Mouse (Mus musculus) neural tube, embryonic 15.5 days (tissue): ENCODE results near the gene Pomc. TPM values are rescaled to one million over a fixed set of nuclear protein-coding genes. Genes with fewer than 3 reads are reported as not detected.
"Not testable (repeated sequence)": the region's sequence is repeated elsewhere in the genome, so short reads cannot be mapped to it uniquely, and the experiment has no call there.

ENCODE experiments used
- ATAC-seq: fragments of 200-750 bp; cut with Nextera tagmentation; 2 replicates; pipeline ENCODE4 v1.8.0; 2017; ENCODE audit warnings: mild to moderate bottlenecking, moderate TSS enrichment, moderate library complexity; ENCODE audit not compliant: low FRiP score
- H3K27ac ChIP-seq: fragments of 300-500 bp; sonication (generic); replicated peaks from 2 replicates; pipeline ENCODE4 v1.5.1; 2015; ENCODE audit warnings: mild to moderate bottlenecking, inconsistent platforms
- H3K27me3 ChIP-seq: fragments of 300-500 bp; sonication (generic); replicated peaks from 2 replicates; pipeline ENCODE4 v1.6.1; 2015; ENCODE audit warnings: inconsistent platforms
- H3K36me3 ChIP-seq: fragments of 300-500 bp; sonication (generic); 2 replicates; pipeline ENCODE4 v1.6.1; 2015; ENCODE audit warnings: inconsistent platforms
- H3K4me1 ChIP-seq: fragments of 300-500 bp; sonication (generic); 2 replicates; pipeline ENCODE4 v1.6.1; 2015; ENCODE audit warnings: inconsistent platforms
- H3K4me2 ChIP-seq: fragments of 300-500 bp; sonication (generic); 2 replicates; pipeline ENCODE4 v1.6.1; 2015; ENCODE audit warnings: inconsistent platforms, mild to moderate bottlenecking, moderate library complexity
- H3K4me3 ChIP-seq: fragments of 300-500 bp; sonication (generic); replicated peaks from 2 replicates; pipeline ENCODE4 v1.5.1; 2015; ENCODE audit warnings: mild to moderate bottlenecking, inconsistent platforms
- H3K9ac ChIP-seq: fragments of 300-500 bp; sonication (generic); replicated peaks from 2 replicates; pipeline ENCODE4 v1.6.1; 2015; ENCODE audit warnings: mild to moderate bottlenecking, inconsistent platforms
- H3K9me3 ChIP-seq: fragments of 300-500 bp; sonication (generic); replicated peaks from 2 replicates; pipeline ENCODE4 v1.6.1; 2016; ENCODE audit warnings: inconsistent platforms
- WGBS: fragments of 180-500 bp; shearing (Covaris S2); methylation state at CpG from one replicate; pipeline ENCODE4 v1.1.7; 2015; ENCODE audit warnings: mixed read lengths; 5-methylcytosine and 5-hydroxymethylcytosine counted together
- polyA plus RNA-seq: library from polyadenylated mRNA; unstranded; fragments of >200 nt; fragmentation: Nextera tagmentation; extraction: Ambion mirVana; gene quantifications from 2 replicates; pipeline ENCODE4 v1.2.1, GENCODE M21; 2015

Pomc gene
- polyA plus RNA-seq, 1 experiment from 2014 or later = 3.7 TPM

GRCm38 (mm10) chr12:3928841-3929240 is 25.9 kb upstream of the Pomc start:
- Histone ChIP-seq H3K9ac (no peak overlapping the region), H3K27ac (no peak overlapping the region), H3K27me3 (0 out of 2 replicates have a peak, but pooled peaks cover 2% of the 10 kb centered on the region), H3K9me3 (no peaks in the 10 kb centered on the region), H3K4me3 (no peak overlapping the region), H3K4me1 (no peaks in the 10 kb centered on the region), H3K36me3 (no peaks in the 10 kb centered on the region), H3K4me2 (no peak overlapping the region)
- ATAC-seq = no peak
- WGBS = 81% methylated on average over 3 of the region's 3 CpGs

- 87% methylated on average over 34 of the region's 47 CpGs for WGBS
- H3K9ac ChIP-seq, H3K9me3 ChIP-seq, H3K4me2 ChIP-seq, H3K4me1 ChIP-seq, H3K27me3 ChIP-seq, H3K36me3 ChIP-seq, H3K27ac ChIP-seq, H3K4me3 ChIP-seq: not testable (repeated sequence)
- ATAC-seq = 0 out of 2 replicates have a peak, but pooled peaks have one; percentile 31
Observed at GRCm38 (mm10) chr12:3930090-3930865, 24.5 kb upstream of the Pomc start.

- H3K9ac ChIP-seq = no peak overlapping the region
- H3K36me3 ChIP-seq = no peaks in the 10 kb centered on the region
- no peaks in the 10 kb centered on the region; the same call in 1 of the 2 replicates for H3K27me3 ChIP-seq
- no peak overlapping the region for H3K4me2 ChIP-seq
- H3K9me3 ChIP-seq = no peaks in the 10 kb centered on the region
- ATAC-seq = no peak
- H3K4me1 ChIP-seq = peaks cover 9% of the 10 kb centered on the region
- H3K27ac ChIP-seq = no peak overlapping the region
- no peak overlapping the region for H3K4me3 ChIP-seq
- WGBS = 9% methylated on average over 11 of the region's 11 CpGs
Observed at GRCm38 (mm10) chr12:3942026-3942425, 12.7 kb upstream of the Pomc start.

GRCm38 (mm10) chr12:3944454-3945073 is 10.2 kb upstream of the Pomc start:
- Histone ChIP-seq H3K4me3 (no peak overlapping the region), H3K4me1 (peaks cover 14% of the 10 kb centered on the region), H3K36me3 (no peaks in the 10 kb centered on the region), H3K9me3 (no peaks in the 10 kb centered on the region), H3K27me3 (no peaks in the 10 kb centered on the region; the same call in 1 of the 2 replicates), H3K4me2 (no peak overlapping the region), H3K27ac (no peak overlapping the region), H3K9ac (no peak overlapping the region)
- no peak for ATAC-seq
- WGBS = 22% methylated on average over 4 of the region's 4 CpGs

GRCm38 (mm10) chr12:3947503-3947902 is 7.2 kb upstream of the Pomc start:
- no peak overlapping the region for H3K4me2 ChIP-seq
- H3K27ac ChIP-seq = no peak overlapping the region
- no peaks in the 10 kb centered on the region for H3K36me3 ChIP-seq
- no peak for ATAC-seq
- H3K9ac ChIP-seq = no peak overlapping the region
- H3K9me3 ChIP-seq = no peaks in the 10 kb centered on the region
- 64% methylated on average over 6 of the region's 6 CpGs for WGBS
- peaks cover 9% of the 10 kb centered on the region for H3K4me1 ChIP-seq
- H3K4me3 ChIP-seq = no peak overlapping the region
- H3K27me3 ChIP-seq = no peaks in the 10 kb centered on the region; the same call in 1 of the 2 replicates

GRCm38 (mm10) chr12:3955371-3955770 is 620 bp downstream of the Pomc start:
- Histone ChIP-seq H3K36me3 (no peaks in the 10 kb centered on the region), H3K9ac (no peak overlapping the region), H3K9me3 (no peaks in the 10 kb centered on the region), H3K4me3 (no peak overlapping the region), H3K4me1 (peaks cover 13% of the 10 kb centered on the region), H3K4me2 (no peak overlapping the region), H3K27ac (no peak overlapping the region), H3K27me3 (peaks cover 27% of the 10 kb centered on the region)
- no peak for ATAC-seq
- WGBS = 31% methylated on average over 10 of the region's 10 CpGs

GRCm38 (mm10) chr12:3956351-3956750 is 1.6 kb downstream of the Pomc start:
- Histone ChIP-seq H3K4me1 (peaks cover 16% of the 10 kb centered on the region), H3K36me3 (no peaks in the 10 kb centered on the region), H3K9ac (no peak overlapping the region), H3K4me2 (no peak overlapping the region), H3K27ac (no peak overlapping the region), H3K27me3 (peaks cover 27% of the 10 kb centered on the region), H3K4me3 (no peak overlapping the region), H3K9me3 (no peaks in the 10 kb centered on the region)
- no peak for ATAC-seq
- whole genome bisulfite sequencing = 11% methylated on average over 3 of the region's 3 CpGs

GRCm38 (mm10) chr12:3959791-3960543 is 5.2 kb downstream of the Pomc start:
- H3K9ac ChIP-seq = peak overlapping the region; percentile 80
- H3K4me2 ChIP-seq = peak overlapping the region; percentile 86
- peaks cover 15% of the 10 kb centered on the region for H3K36me3 ChIP-seq
- under 1% methylated on average over 53 of the region's 53 CpGs for WGBS
- peak overlapping the region; percentile 95 for H3K27ac ChIP-seq
- peaks cover 11% of the 10 kb centered on the region for H3K27me3 ChIP-seq
- ATAC-seq = peak; percentile 97
- H3K9me3 ChIP-seq = no peaks in the 10 kb centered on the region
- H3K4me3 ChIP-seq = peak overlapping the region; percentile 66
- peaks cover 12% of the 10 kb centered on the region for H3K4me1 ChIP-seq

GRCm38 (mm10) chr12:3960553-3960952 is 5.8 kb downstream of the Pomc start:
- Histone ChIP-seq H3K4me3 (peak overlapping the region; percentile 66), H3K27ac (peak overlapping the region; percentile 95), H3K4me1 (peaks cover 12% of the 10 kb centered on the region), H3K27me3 (peaks cover 6% of the 10 kb centered on the region), H3K9ac (peak overlapping the region; percentile 80), H3K4me2 (peak overlapping the region; percentile 86), H3K36me3 (peaks cover 21% of the 10 kb centered on the region), H3K9me3 (no peaks in the 10 kb centered on the region)
- 55% methylated on average over 4 of the region's 4 CpGs for WGBS
- 0 out of 2 replicates have a peak, but pooled peaks have one; percentile 2 for ATAC-seq

- WGBS = 97% methylated on average over 4 of the region's 4 CpGs
- no peaks in the 10 kb centered on the region for H3K9me3 ChIP-seq
Observed at GRCm38 (mm10) chr12:3967196-3967595, 12.4 kb downstream of the Pomc start.

GRCm38 (mm10) chr12:3968380-3968779 is 13.6 kb downstream of the Pomc start:
- 60% methylated on average over 9 of the region's 9 CpGs for WGBS
- Histone ChIP-seq H3K36me3 (peaks cover 77% of the 10 kb centered on the region), H3K4me2 (no peak overlapping the region), H3K27me3 (no peaks in the 10 kb centered on the region), H3K4me3 (no peak overlapping the region), H3K9ac (no peak overlapping the region), H3K27ac (no peak overlapping the region), H3K9me3 (no peaks in the 10 kb centered on the region), H3K4me1 (no peaks in the 10 kb centered on the region)
- ATAC-seq = no peak

More at GRCm38 (mm10) chr12:3967196-3967595, 12.4 kb downstream of the Pomc start:
- no peaks in the 10 kb centered on the region for H3K4me1 ChIP-seq
- peaks cover 72% of the 10 kb centered on the region for H3K36me3 ChIP-seq
- H3K4me3 ChIP-seq = no peak overlapping the region
- H3K9ac ChIP-seq = no peak overlapping the region
- no peak overlapping the region for H3K4me2 ChIP-seq
- no peak for ATAC-seq
- no peaks in the 10 kb centered on the region for H3K27me3 ChIP-seq
- no peak overlapping the region for H3K27ac ChIP-seq
